Mouse (Mus musculus): ENCODE measurements around the gene Fastk. TPM values are rescaled to one million over a fixed set of nuclear protein-coding genes. Genes with fewer than 3 reads are reported as not detected.
A peak's percentile ranks its signal among the peaks of the same experiment; 100 is the strongest.
"Not testable (repeated sequence)": the region's sequence is repeated elsewhere in the genome, so short reads cannot be mapped to it uniquely, and the experiment has no call there.

Fastk gene
- total and polyA plus RNA-seq, 2 experiments, result 22.3 to 166 TPM

DNA sequence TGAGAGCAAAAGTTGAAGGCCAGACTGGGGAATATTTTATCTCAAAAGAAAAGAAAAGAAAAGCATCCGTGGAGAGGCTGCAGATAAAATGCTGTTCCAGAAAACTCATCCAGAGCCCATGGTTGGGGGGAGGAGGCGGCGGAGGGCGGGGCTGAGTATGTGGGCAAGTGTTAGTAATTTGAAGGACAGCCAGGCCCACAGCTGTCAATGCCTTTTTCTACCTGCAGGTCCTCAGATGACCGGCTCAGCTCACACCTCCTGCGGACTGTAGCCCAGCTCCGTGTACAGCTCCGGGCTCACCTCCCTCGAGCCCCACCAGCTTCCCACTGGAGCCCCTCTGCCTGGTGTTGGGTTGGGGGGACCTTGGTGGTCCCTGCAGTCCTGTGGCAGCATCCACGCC lies 45.4 kb downstream of the Fastk start:
- no peak overlapping the region for H3K9ac ChIP-seq (ENCODE audit: low read depth, low read length)
- H3K27me3 ChIP-seq (ENCODE audit: control insufficient read depth, insufficient read depth, low read length), result no peaks in the 10 kb centered on the region
- DNase-seq (ENCODE audit: extremely low read depth, low read depth, low spot score), result no peak
- WGBS, result 91% methylated on average over 10 of the region's 10 CpGs
- TF ChIP-seq POLR2A (IDR thresholded peaks at IDR 0.05; ENCODE audit: extremely low read depth, insufficient read depth, low read length), result no peak
- TF ChIP-seq CTCF (IDR thresholded peaks at IDR 0.05; ENCODE audit: low read depth, low read length), result no peak
- no peaks in the 10 kb centered on the region for H3K4me1 ChIP-seq (ENCODE audit: control insufficient read depth, insufficient read depth, low read length)
- peaks cover 2% of the 10 kb centered on the region; the same call in 1 of the 2 replicates for H3K79me2 ChIP-seq (ENCODE audit: control insufficient read depth, insufficient read depth, low read length)
- no peak overlapping the region for H3K27ac ChIP-seq (replicated peaks; ENCODE audit: insufficient read depth, low read depth, low read length)
- no peak overlapping the region for H3K4me3 ChIP-seq (ENCODE audit: insufficient read depth, low read depth, low read length)
- H3K36me3 ChIP-seq (ENCODE audit: control insufficient read depth, insufficient read depth, low read length), result peaks cover 2% of the 10 kb centered on the region; the same call in 1 of the 2 replicates

- H3K4me3 ChIP-seq (ENCODE audit: insufficient read depth, low read depth, low read length); H3K27me3 ChIP-seq (ENCODE audit: control insufficient read depth, insufficient read depth, low read length); H3K36me3 ChIP-seq (ENCODE audit: control insufficient read depth, insufficient read depth, low read length); H3K79me2 ChIP-seq (ENCODE audit: control insufficient read depth, insufficient read depth, low read length); H3K27ac ChIP-seq (replicated peaks; ENCODE audit: insufficient read depth, low read depth, low read length); DNase-seq (ENCODE audit: extremely low read depth, low read depth, low spot score); H3K9ac ChIP-seq (ENCODE audit: low read depth, low read length); H3K4me1 ChIP-seq (ENCODE audit: control insufficient read depth, insufficient read depth, low read length): not testable (repeated sequence)
- WGBS, result 67% methylated on average over 6 of the region's 6 CpGs
Observed at GRCm38 (mm10) chr5:24396254-24396653, 48.8 kb downstream of the Fastk start.

DNA sequence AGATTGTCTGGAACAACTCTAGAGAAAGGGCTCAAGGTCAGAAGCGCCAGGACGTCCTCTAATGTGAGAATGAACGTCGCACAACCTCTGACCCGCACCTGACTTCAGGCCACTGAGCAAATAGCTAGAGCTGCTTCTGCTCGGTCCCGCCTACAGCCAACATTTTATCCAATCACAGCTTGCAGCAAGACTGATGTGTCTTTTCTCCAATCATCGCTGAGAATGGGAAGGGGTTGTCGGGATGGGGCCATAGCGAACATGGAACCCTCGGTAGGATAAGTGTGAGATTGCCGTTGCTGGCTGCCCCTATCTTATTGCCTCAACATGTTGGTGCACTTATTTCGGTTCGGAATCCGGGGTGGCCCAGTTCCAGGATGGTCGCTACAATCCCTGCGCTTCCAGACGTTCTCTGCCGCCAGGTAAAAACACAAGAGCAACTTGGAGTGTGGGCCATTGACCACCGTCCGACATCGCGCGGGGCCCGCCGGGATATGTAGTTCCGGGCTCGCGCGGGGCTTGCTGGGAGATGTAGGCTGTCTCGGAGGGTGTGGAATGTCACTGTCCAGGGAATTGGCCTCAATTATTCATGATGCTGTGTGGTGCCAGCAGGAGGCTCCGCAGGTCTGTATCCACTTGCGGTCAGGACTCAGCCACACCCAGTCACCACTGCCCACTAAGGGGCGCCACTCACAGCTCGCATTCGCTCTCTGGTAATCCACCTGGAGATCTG lies 50.8 kb downstream of the Fastk start:
- peak overlapping the region; percentile 94 for H3K27ac ChIP-seq (replicated peaks; ENCODE audit: insufficient read depth, low read depth, low read length)
- H3K27me3 ChIP-seq (ENCODE audit: control insufficient read depth, insufficient read depth, low read length), result no peaks in the 10 kb centered on the region
- 0 out of 2 replicates have a peak, but pooled peaks have one; percentile 5 for TF ChIP-seq POLR2A (IDR thresholded peaks at IDR 0.05; ENCODE audit: extremely low read depth, insufficient read depth, low read length)
- peak; percentile 87 for TF ChIP-seq CTCF (IDR thresholded peaks at IDR 0.05; ENCODE audit: low read depth, low read length)
- peak; percentile 99 for DNase-seq (ENCODE audit: extremely low read depth, low read depth, low spot score)
- no peaks in the 10 kb centered on the region for H3K36me3 ChIP-seq (ENCODE audit: control insufficient read depth, insufficient read depth, low read length)
- H3K4me1 ChIP-seq (ENCODE audit: control insufficient read depth, insufficient read depth, low read length), result peaks cover 2% of the 10 kb centered on the region; the same call in 1 of the 2 replicates
- peak overlapping the region; percentile 78 for H3K9ac ChIP-seq (ENCODE audit: low read depth, low read length)
- WGBS, result under 1% methylated on average over 36 of the region's 36 CpGs
- peaks cover 2% of the 10 kb centered on the region; the same call in 1 of the 2 replicates for H3K79me2 ChIP-seq (ENCODE audit: control insufficient read depth, insufficient read depth, low read length)
- peak overlapping the region; percentile 64 for H3K4me3 ChIP-seq (ENCODE audit: insufficient read depth, low read depth, low read length)

- Histone ChIP-seq H3K79me2 (ENCODE audit: control insufficient read depth, insufficient read depth, low read length) (peaks cover 2% of the 10 kb centered on the region; the same call in 1 of the 2 replicates), H3K36me3 (ENCODE audit: control insufficient read depth, insufficient read depth, low read length) (no peaks in the 10 kb centered on the region), H3K4me3 (ENCODE audit: insufficient read depth, low read depth, low read length) (peak within 1 kb of the TSS; percentile 64), H3K4me1 (ENCODE audit: control insufficient read depth, insufficient read depth, low read length) (peaks cover 2% of the 10 kb centered on the region; the same call in 1 of the 2 replicates), H3K9ac (ENCODE audit: low read depth, low read length) (peak within 1 kb of the TSS; percentile 78), H3K27me3 (ENCODE audit: control insufficient read depth, insufficient read depth, low read length) (no peaks in the 10 kb centered on the region), H3K27ac (replicated peaks; ENCODE audit: insufficient read depth, low read depth, low read length) (peak within 1 kb of the TSS; percentile 94)
- TF ChIP-seq CTCF (IDR thresholded peaks at IDR 0.05; ENCODE audit: low read depth, low read length) (peak; percentile 87), POLR2A (IDR thresholded peaks at IDR 0.05; ENCODE audit: extremely low read depth, insufficient read depth, low read length) (no peak)
- DNase-seq (ENCODE audit: extremely low read depth, low read depth, low spot score), result peak; percentile 55
- WGBS, result 22% methylated on average over 7 of the region's 7 CpGs
Observed at GRCm38 (mm10) chr5:24393392-24393997, 51.6 kb downstream of the Fastk start, which contains the start of gene Abcb8. TSS of gene Abcb8 (plus strand) at chr5:24393663.

DNA sequence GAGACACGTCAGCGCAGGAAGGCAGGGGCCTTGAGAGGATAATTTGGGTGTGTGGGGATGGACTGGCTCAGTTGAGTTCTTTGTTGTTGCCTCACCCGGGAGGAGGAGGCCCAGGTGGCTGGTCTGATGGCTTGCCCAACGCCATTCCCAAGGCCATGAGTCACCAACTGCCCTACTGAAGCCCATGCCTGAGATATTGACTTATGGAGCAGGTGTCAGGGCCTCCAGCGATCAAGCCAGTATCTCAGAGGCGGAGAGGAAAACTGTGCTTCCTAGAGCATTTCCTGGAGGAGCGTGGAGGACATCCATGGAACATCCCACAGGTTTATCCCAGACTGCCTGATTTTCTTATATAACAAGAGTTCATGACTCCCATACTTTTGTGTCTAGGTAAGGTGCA lies 52.4 kb downstream of the Fastk start:
- H3K9ac ChIP-seq (ENCODE audit: low read depth, low read length), result no peak overlapping the region
- H3K4me3 ChIP-seq (ENCODE audit: insufficient read depth, low read depth, low read length), result no peak overlapping the region
- no peaks in the 10 kb centered on the region for H3K79me2 ChIP-seq (ENCODE audit: control insufficient read depth, insufficient read depth, low read length)
- WGBS, result 70% methylated on average over 7 of the region's 7 CpGs
- H3K27ac ChIP-seq (replicated peaks; ENCODE audit: insufficient read depth, low read depth, low read length), result no peak overlapping the region
- H3K27me3 ChIP-seq (ENCODE audit: control insufficient read depth, insufficient read depth, low read length), result no peaks in the 10 kb centered on the region
- TF ChIP-seq CTCF (IDR thresholded peaks at IDR 0.05; ENCODE audit: low read depth, low read length), result no peak
- no peak for TF ChIP-seq POLR2A (IDR thresholded peaks at IDR 0.05; ENCODE audit: extremely low read depth, insufficient read depth, low read length)
- no peaks in the 10 kb centered on the region for H3K36me3 ChIP-seq (ENCODE audit: control insufficient read depth, insufficient read depth, low read length)
- no peak for DNase-seq (ENCODE audit: extremely low read depth, low read depth, low spot score)
- peaks cover 2% of the 10 kb centered on the region; the same call in 1 of the 2 replicates for H3K4me1 ChIP-seq (ENCODE audit: control insufficient read depth, insufficient read depth, low read length)

- Histone ChIP-seq H3K9ac (ENCODE audit: low read depth, low read length) (no peak within 1 kb of the TSS), H3K36me3 (ENCODE audit: control insufficient read depth, insufficient read depth, low read length) (no peaks in the 10 kb centered on the region), H3K27me3 (ENCODE audit: control insufficient read depth, insufficient read depth, low read length) (no peaks in the 10 kb centered on the region), H3K4me1 (ENCODE audit: control insufficient read depth, insufficient read depth, low read length) (peaks cover 7% of the 10 kb centered on the region; the same call in 1 of the 2 replicates), H3K79me2 (ENCODE audit: control insufficient read depth, insufficient read depth, low read length) (no peaks in the 10 kb centered on the region), H3K4me3 (ENCODE audit: insufficient read depth, low read depth, low read length) (no peak within 1 kb of the TSS), H3K27ac (replicated peaks; ENCODE audit: insufficient read depth, low read depth, low read length) (no peak within 1 kb of the TSS)
- 92% methylated on average over 7 of the region's 7 CpGs for WGBS
- no peak for DNase-seq (ENCODE audit: extremely low read depth, low read depth, low spot score)
- TF ChIP-seq CTCF (IDR thresholded peaks at IDR 0.05; ENCODE audit: low read depth, low read length) (no peak), POLR2A (IDR thresholded peaks at IDR 0.05; ENCODE audit: extremely low read depth, insufficient read depth, low read length) (no peak)
Observed at GRCm38 (mm10) chr5:24391864-24392263, 53.2 kb downstream of the Fastk start, which contains the start of gene Atg9b. TSS of gene Atg9b (minus strand) at chr5:24392143.

Measured in liver, adult 2 months (tissue).